Mouse (Mus musculus) heart, postnatal 10 days (tissue): ENCODE measurements around the gene Dhps. TPM values are rescaled to one million over a fixed set of nuclear protein-coding genes. Genes with fewer than 3 reads are reported as not detected.
"Not testable (repeated sequence)": the region's sequence is repeated elsewhere in the genome, so short reads cannot be mapped to it uniquely, and the experiment has no call there.

ENCODE experiments used
- DNase-seq, 2 experiments: peaks; one replicate each; pipeline ENCODE4 v3.0.0; 2021
- intact Hi-C: fragments of 180-260 bp; cut with DNase I; formaldehyde crosslinking; loops from one replicate; pipeline ENCODE4 v1.15.1; 2025
- microRNA-seq, 2 experiments: library from miRNA; unstranded; fragments of <30 nt; microRNA quantifications; one replicate each; pipeline ENCODE4 v1.2.0; 2022
- total RNA-seq, 2 experiments: library from RNA; stranded (reverse); gene quantifications; 2 replicates each; pipeline ENCODE4 v1.2.3; 2021

The Dhps gene
- total RNA-seq, 2 experiments from 2014 or later: 28.0 to 29.5 TPM

GRCm38 (mm10) chr8:85090856-85091255 lies 19.3 kb downstream of the Dhps start:
- intact Hi-C loops: no loop called here
- DNase-seq: no peak

GRCm38 (mm10) chr8:85091526-85092090 lies 20.1 kb downstream of the Dhps start:
- no peak for DNase-seq
- intact Hi-C loops: no loop called here

GRCm38 (mm10) chr8:85095051-85095450 lies 23.5 kb downstream of the Dhps start:
- intact Hi-C loops: no loop called here
- DNase-seq: no peak

GRCm38 (mm10) chr8:85095566-85095965 lies 24.0 kb downstream of the Dhps start:
- intact Hi-C loops: no loop called here
- DNase-seq: no peak

GRCm38 (mm10) chr8:85096196-85096595 lies 24.6 kb downstream of the Dhps start:
- intact Hi-C loops: no loop called here
- no peak for DNase-seq

GRCm38 (mm10) chr8:85096850-85097249 lies 25.3 kb downstream of the Dhps start:
- intact Hi-C loops: no loop called here

GRCm38 (mm10) chr8:85100076-85100665 lies 28.6 kb downstream of the Dhps start:
- intact Hi-C loops: no loop called here
- no peak for DNase-seq

More at GRCm38 (mm10) chr8:85096850-85097249, 25.3 kb downstream of the Dhps start:
- DNase-seq: no peak

GRCm38 (mm10) chr8:85113241-85113640 lies 41.7 kb downstream of the Dhps start:
- intact Hi-C loops: no loop called here
- DNase-seq: no peak

- no peak for DNase-seq
- intact Hi-C loops: no loop called here
Measured at GRCm38 (mm10) chr8:85115501-85115900, 43.9 kb downstream of the Dhps start.

GRCm38 (mm10) chr8:85116984-85117383 lies 45.4 kb downstream of the Dhps start:
- no peak for DNase-seq
- intact Hi-C loops: no loop called here

- intact Hi-C loops: no loop called here
- peak; percentile 78 to 86 for DNase-seq
Measured at GRCm38 (mm10) chr8:85119052-85119981, 47.8 kb downstream of the Dhps start.

- intact Hi-C loops, DNase-seq: not testable (repeated sequence)
Measured at GRCm38 (mm10) chr8:85120251-85120650, 48.7 kb downstream of the Dhps start.

- intact Hi-C loops: no loop called here
- no peak for DNase-seq
Measured at GRCm38 (mm10) chr8:85122995-85123394, 51.4 kb downstream of the Dhps start, which contains the start of gene Zfp791. Zfp791 (minus strand) TSS chr8:85123095.

- intact Hi-C loops: no loop called here
- DNase-seq: no peak
Measured at GRCm38 (mm10) chr8:85123691-85124090, 52.1 kb downstream of the Dhps start.

Small RNA genes within 50 kb of the gene (microRNA-seq; reads per million reads assigned to microRNA genes)
- gene Gm23388: 0.24 to 1.0 reads per million in 2 experiments
- 0.24 to 1.0 reads per million in 2 experiments for gene Mir7070

Other genes with a start within 250 kb of the Dhps start
- 1 to 10 TPM; 3.1 to 3.8 TPM for gene Dand5, start 248.9 kb upstream of the Dhps start, total RNA-seq
- gene Gadd45gip1, start 240.2 kb upstream of the Dhps start, total RNA-seq: 10 to 100 TPM; 23.7 to 25.0 TPM
- 10 to 100 TPM; 77.8 to 88.5 TPM for gene Rad23a, start 231.1 kb upstream of the Dhps start, total RNA-seq
- gene Calr, start 224.8 kb upstream of the Dhps start, total RNA-seq: 100 to 1,000 TPM; 275 to 333 TPM
- gene Farsa, start 214.8 kb upstream of the Dhps start, total RNA-seq: 10 to 100 TPM; 31.7 to 32.5 TPM
- gene Syce2, start 199.6 kb upstream of the Dhps start, total RNA-seq: 1 to 10 TPM; 6.9 TPM
- gene Gcdh, start 177.8 kb upstream of the Dhps start, total RNA-seq: 10 to 100 TPM; 31.7 to 32.8 TPM
- under 1 TPM; 0.17 to 0.22 TPM for gene Klf1, start 169.8 kb upstream of the Dhps start, total RNA-seq
- 1 to 10 TPM; 6.4 to 7.3 TPM for gene Dnase2a, start 163.2 kb upstream of the Dhps start, total RNA-seq
- under 1 TPM in 1 of 2 experiments, not detected in 1; 0.07 TPM for gene Mast1, start 134.4 kb upstream of the Dhps start, total RNA-seq
- gene Rtbdn, start 124.8 kb upstream of the Dhps start, total RNA-seq: not detected
- 1 to 10 TPM in 1 of 2 experiments, not detected in 1; 1.6 TPM for gene Gm49661, start 102.3 kb upstream of the Dhps start, total RNA-seq
- 100 to 1,000 TPM; 689 to 769 TPM for gene Prdx2, start 102.2 kb upstream of the Dhps start, total RNA-seq
- 10 to 100 TPM; 53.4 to 55.4 TPM for gene Rnaseh2a, start 102.0 kb upstream of the Dhps start, total RNA-seq
- gene Junb, start 93.0 kb upstream of the Dhps start, total RNA-seq: 10 to 100 TPM; 12.6 to 12.7 TPM
- gene Hook2, start 81.2 kb upstream of the Dhps start, total RNA-seq: 1 to 10 TPM; 1.8 to 2.3 TPM
- gene Best2, start 57.2 kb upstream of the Dhps start, total RNA-seq: not detected
- 10 to 100 TPM; 78.6 to 79.7 TPM for gene Asna1, start 46.5 kb upstream of the Dhps start, total RNA-seq
- gene Trir, start 44.9 kb upstream of the Dhps start, total RNA-seq: 100 to 1,000 TPM; 117 to 120 TPM
- gene Tnpo2, start 34.8 kb upstream of the Dhps start, total RNA-seq: 10 to 100 TPM; 32.2 to 39.6 TPM
- gene Fbxw9, start 11.7 kb upstream of the Dhps start, total RNA-seq: 10 to 100 TPM; 12.6 to 13.0 TPM
- not detected for gene Gm5741, start 3.8 kb upstream of the Dhps start, total RNA-seq
- 10 to 100 TPM; 48.5 to 51.6 TPM for gene Wdr83os, start 9.0 kb downstream of the Dhps start, total RNA-seq
- gene Wdr83, start 9.5 kb downstream of the Dhps start, total RNA-seq: 10 to 100 TPM; 27.4 to 27.7 TPM
- gene Man2b1, start 11.5 kb downstream of the Dhps start, total RNA-seq: 10 to 100 TPM; 32.5 to 34.6 TPM
- 1 to 10 TPM; 2.5 to 2.8 TPM for gene Zfp791, start 51.3 kb downstream of the Dhps start, total RNA-seq
- gene Cks1brt, start 80.2 kb downstream of the Dhps start, total RNA-seq: not detected
- not detected for gene Olfr371, start 154.2 kb downstream of the Dhps start, total RNA-seq
- 10 to 100 TPM; 16.6 to 16.7 TPM for gene Orc6, start 227.9 kb downstream of the Dhps start, total RNA-seq
- gene Vps35, start 228.0 kb downstream of the Dhps start, total RNA-seq: 10 to 100 TPM; 70.1 to 77.5 TPM